Mouse (Mus musculus): ENCODE measurements around the gene Pigv.

GRCm38 (mm10) chr4:133679629-133680028 lies 7.2 kb upstream of the Pigv start:
- TF ChIP-seq GATA1 (IDR thresholded peaks at IDR 0.05; ENCODE audit: low read depth, low read length) (no peak), MEF2A (IDR thresholded peaks at IDR 0.05; ENCODE audit: extremely low read depth, insufficient replicate concordance, low read depth, low read length, poor library complexity, severe bottlenecking) (no peak), MYC (IDR thresholded peaks at IDR 0.05; ENCODE audit: low read depth, low read length) (no peak), POLR2A (IDR thresholded peaks at IDR 0.05; ENCODE audit: control insufficient read depth in 1 of 2, insufficient read depth in 1 of 2, low read depth in 1 of 2, low read length in 2 of 2, poor library complexity in 1 of 2) (no peak), EP300 (IDR thresholded peaks at IDR 0.05; ENCODE audit: low read depth in 1 of 2, low read length in 2 of 2) (no peak), CTCF (IDR thresholded peaks at IDR 0.05 in 2 of 3, conservative IDR thresholded peaks at IDR 0.05 in 1 of 3; ENCODE audit: control insufficient read depth in 1 of 3, insufficient read depth in 1 of 3, low read depth in 2 of 3, low read length in 3 of 3, poor library complexity in 1 of 3, severe bottlenecking in 1 of 3) (no peak), ZNF384 (IDR thresholded peaks at IDR 0.05; ENCODE audit: low read depth, low read length) (no peak), RAD21 (IDR thresholded peaks at IDR 0.05; ENCODE audit: low read depth, low read length) (no peak), POLR2AphosphoS2 (IDR thresholded peaks at IDR 0.05; ENCODE audit: low read length) (no peak), TBP (IDR thresholded peaks at IDR 0.05; ENCODE audit: low read depth, low read length) (no peak), USF1 (IDR thresholded peaks at IDR 0.05; ENCODE audit: low read depth, low read length) (no peak)
